Comparison of ENCODE assay signal across 8 mouse cellular contexts in the genomic region with DNA sequence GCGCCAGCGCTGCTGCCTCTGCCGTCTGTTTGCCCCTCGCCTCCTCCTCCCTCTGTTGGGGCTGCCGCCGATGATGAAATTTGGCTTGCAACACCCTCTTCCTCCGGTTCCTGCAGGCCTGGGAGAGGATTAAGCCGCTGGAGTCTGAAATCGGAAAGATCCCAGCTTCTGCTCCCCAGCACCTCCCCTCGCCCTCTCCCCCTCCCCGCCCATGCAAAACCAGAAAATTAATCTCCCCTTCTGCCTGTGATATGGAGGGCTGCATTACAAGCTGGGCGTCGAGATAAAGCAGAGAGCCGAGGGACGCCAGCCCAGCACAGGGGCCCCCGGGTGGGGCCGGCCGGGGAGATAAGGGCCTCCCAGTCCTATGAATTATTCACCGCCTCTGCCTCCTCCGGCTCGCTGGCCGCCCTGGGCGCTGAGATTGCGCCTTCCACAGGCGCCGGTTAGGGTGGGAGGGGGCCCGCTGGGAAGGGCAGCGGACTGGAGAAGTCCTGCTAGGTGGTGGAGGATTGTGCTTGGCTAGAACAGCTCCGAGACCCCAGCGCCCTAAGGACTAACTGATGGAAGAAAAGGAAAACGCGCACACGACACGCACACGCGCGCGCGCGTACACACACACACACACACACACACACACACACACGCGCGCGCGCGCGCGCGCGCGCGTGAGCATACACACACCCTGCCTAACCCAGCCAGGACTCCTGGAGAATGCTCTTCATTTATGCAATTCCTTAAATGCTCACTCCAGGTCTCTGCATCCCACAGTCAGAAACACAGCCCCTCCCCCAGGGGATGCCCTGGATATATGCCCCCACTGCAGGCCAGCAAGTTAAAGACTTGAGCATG. TPM values are rescaled to one million over a fixed set of nuclear protein-coding genes. Genes with fewer than 3 reads are reported as not detected.
DNase-seq lines count a peak whose midpoint lies in the region; ATAC-seq lines count a peak whose summit lies in the region.

No protein-coding gene starts in this region.

- no peaks in the 10 kb centered on the region for H3K9me3 ChIP-seq in hindbrain, embryonic 16.5 days (ENCODE audit: control insufficient read depth, low read length)
- no peaks in the 10 kb centered on the region for H3K9me3 ChIP-seq in limb, embryonic 12.5 days
- H3K9me3 ChIP-seq in midbrain, embryonic 11.5 days (ENCODE audit: control insufficient read depth, low read length) = no peaks in the 10 kb centered on the region
- no peaks in the 10 kb centered on the region for H3K9me3 ChIP-seq in stomach, embryonic 14.5 days (ENCODE audit: control insufficient read depth, low read depth, low read length)

- peak; percentile 26 to 35 for DNase-seq in spleen, postnatal 36 days (ENCODE audit: low spot score in 2 of 2)
- no peak for DNase-seq in spleen, postnatal 14 days (ENCODE audit: low spot score in 2 of 2)
- peak; percentile 67 to 80 for DNase-seq in cerebellum, postnatal 14 days
- peak; percentile 77 to 78 for DNase-seq in frontal cortex, postnatal 36 days (ENCODE audit: low spot score in 2 of 2)
- DNase-seq in midbrain, embryonic 11.5 days (ENCODE audit: low spot score, missing footprints) = peak; percentile 97

- peak overlapping the region; percentile 77 for H3K9ac ChIP-seq in hindbrain, embryonic 16.5 days (ENCODE audit: low read depth, low read length)
- peak overlapping the region; percentile 45 for H3K9ac ChIP-seq in limb, embryonic 12.5 days (replicated peaks)
- peak overlapping the region; percentile 70 for H3K9ac ChIP-seq in midbrain, embryonic 11.5 days (ENCODE audit: low read length)
- H3K9ac ChIP-seq in stomach, embryonic 14.5 days (replicated peaks; ENCODE audit: low read depth, low read length) = no peak overlapping the region

- peaks cover 37% of the 10 kb centered on the region for H3K4me1 ChIP-seq in hindbrain, embryonic 16.5 days (ENCODE audit: control insufficient read depth, insufficient read depth, low read depth, low read length)
- peaks cover 27% of the 10 kb centered on the region for H3K4me1 ChIP-seq in limb, embryonic 12.5 days (replicated peaks)
- H3K4me1 ChIP-seq in midbrain, embryonic 11.5 days (ENCODE audit: control insufficient read depth, insufficient read depth, low read length) = peaks cover 18% of the 10 kb centered on the region
- H3K4me1 ChIP-seq in stomach, embryonic 14.5 days (ENCODE audit: control insufficient read depth, insufficient read depth, low read length) = peaks cover 7% of the 10 kb centered on the region; the same call in 1 of the 2 replicates

- peak; percentile 59 for ATAC-seq in hindbrain, embryonic 16.5 days
- ATAC-seq in limb, embryonic 12.5 days (ENCODE audit: insufficient number of reproducible peaks, insufficient read depth, low FRiP score, low TSS enrichment, low read depth) = 0 out of 2 replicates have a peak, but pooled peaks have one; percentile 5
- peak; percentile 90 for ATAC-seq in midbrain, embryonic 11.5 days (ENCODE audit: low FRiP score)
- peak; percentile 92 for ATAC-seq in stomach, embryonic 14.5 days (ENCODE audit: insufficient number of reproducible peaks, insufficient read depth, low FRiP score, low read depth)

- WGBS in hindbrain, embryonic 16.5 days = 1% methylated on average over 44 of the region's 52 CpGs
- WGBS in limb, embryonic 12.5 days = under 1% methylated on average over 51 of the region's 52 CpGs
- WGBS in midbrain, embryonic 11.5 days = under 1% methylated on average over 46 of the region's 52 CpGs
- WGBS in stomach, embryonic 14.5 days = under 1% methylated on average over 51 of the region's 52 CpGs

- no peaks in the 10 kb centered on the region for H3K27me3 ChIP-seq in hindbrain, embryonic 16.5 days (replicated peaks; ENCODE audit: control insufficient read depth, insufficient read depth, low read length)
- H3K27me3 ChIP-seq in limb, embryonic 12.5 days = peaks cover 56% of the 10 kb centered on the region
- H3K27me3 ChIP-seq in midbrain, embryonic 11.5 days (ENCODE audit: control insufficient read depth, insufficient read depth, low read length) = peaks cover 8% of the 10 kb centered on the region
- peaks cover 15% of the 10 kb centered on the region; the same call in 1 of the 2 replicates for H3K27me3 ChIP-seq in stomach, embryonic 14.5 days (ENCODE audit: control insufficient read depth, insufficient read depth, low read length)

- H3K36me3 ChIP-seq in hindbrain, embryonic 16.5 days (ENCODE audit: control insufficient read depth, insufficient read depth, low read length) = no peaks in the 10 kb centered on the region
- H3K36me3 ChIP-seq in limb, embryonic 12.5 days = no peaks in the 10 kb centered on the region
- H3K36me3 ChIP-seq in midbrain, embryonic 11.5 days (ENCODE audit: control insufficient read depth, insufficient read depth, low read length) = no peaks in the 10 kb centered on the region
- no peaks in the 10 kb centered on the region for H3K36me3 ChIP-seq in stomach, embryonic 14.5 days (ENCODE audit: control insufficient read depth, insufficient read depth, low read length)

- peak overlapping the region; percentile 45 for H3K4me3 ChIP-seq in hindbrain, embryonic 16.5 days (ENCODE audit: low read length)
- peak overlapping the region; percentile 47 for H3K4me3 ChIP-seq in limb, embryonic 12.5 days (replicated peaks)
- H3K4me3 ChIP-seq in midbrain, embryonic 11.5 days (ENCODE audit: low read depth, low read length) = peak overlapping the region; percentile 36
- H3K4me3 ChIP-seq in stomach, embryonic 14.5 days (ENCODE audit: low read depth, low read length) = peak overlapping the region; percentile 33

- H3K4me2 ChIP-seq in hindbrain, embryonic 16.5 days (ENCODE audit: low read length) = peak overlapping the region; percentile 89
- peak overlapping the region; percentile 91 for H3K4me2 ChIP-seq in limb, embryonic 12.5 days
- peak overlapping the region; percentile 68 for H3K4me2 ChIP-seq in midbrain, embryonic 11.5 days
- peak overlapping the region; percentile 51 for H3K4me2 ChIP-seq in stomach, embryonic 14.5 days (replicated peaks; ENCODE audit: low read depth, low read length)

- H3K27ac ChIP-seq in hindbrain, embryonic 16.5 days (ENCODE audit: low read depth, low read length) = peak overlapping the region; percentile 86
- no peak overlapping the region for H3K27ac ChIP-seq in limb, embryonic 12.5 days
- H3K27ac ChIP-seq in midbrain, embryonic 11.5 days (ENCODE audit: low read depth, low read length) = peak overlapping the region; percentile 64
- 0 out of 2 replicates have a peak overlapping the region, but pooled peaks have one; percentile 18 for H3K27ac ChIP-seq in stomach, embryonic 14.5 days (ENCODE audit: low read length)

RNA-seq across cellular contexts. Expression of gene Asic1, which starts 5.3 kb away (rescaled TPM):
- 45.1 and 59.4 TPM in 2 replicates for polyA plus RNA-seq in hindbrain, embryonic 16.5 days (2015; fragmentation: Nextera tagmentation; extraction: Ambion mirVana)
- polyA plus RNA-seq in limb, embryonic 12.5 days (2016; fragmentation: Nextera tagmentation; extraction: Ambion mirVana) = 1.6 TPM in 2 replicates
- 10.5 and 11.4 TPM in 2 replicates for polyA plus RNA-seq in midbrain, embryonic 11.5 days (2014; fragmentation: Nextera tagmentation; extraction: Ambion mirVana)
- polyA plus RNA-seq in stomach, embryonic 14.5 days (2014; fragmentation: Nextera tagmentation; extraction: Ambion mirVana) = 1.5 and 1.8 TPM in 2 replicates

RNA-seq across cellular contexts. Expression of gene Racgap1, which starts 13.4 kb away (rescaled TPM):
- polyA plus RNA-seq in hindbrain, embryonic 16.5 days (2015; fragmentation: Nextera tagmentation; extraction: Ambion mirVana) = 56.7 and 64.6 TPM in 2 replicates
- polyA plus RNA-seq in limb, embryonic 12.5 days (2016; fragmentation: Nextera tagmentation; extraction: Ambion mirVana) = 139 and 143 TPM in 2 replicates
- 214 and 230 TPM in 2 replicates for polyA plus RNA-seq in midbrain, embryonic 11.5 days (2014; fragmentation: Nextera tagmentation; extraction: Ambion mirVana)
- 108 and 109 TPM in 2 replicates for polyA plus RNA-seq in stomach, embryonic 14.5 days (2014; fragmentation: Nextera tagmentation; extraction: Ambion mirVana)

RNA-seq across cellular contexts. Expression of gene Smarcd1, which starts 37.1 kb away (rescaled TPM):
- 71.7 and 86.2 TPM in 2 replicates for polyA plus RNA-seq in hindbrain, embryonic 16.5 days (2015; fragmentation: Nextera tagmentation; extraction: Ambion mirVana)
- polyA plus RNA-seq in limb, embryonic 12.5 days (2016; fragmentation: Nextera tagmentation; extraction: Ambion mirVana) = 71.3 and 74.9 TPM in 2 replicates
- 111 and 113 TPM in 2 replicates for polyA plus RNA-seq in midbrain, embryonic 11.5 days (2014; fragmentation: Nextera tagmentation; extraction: Ambion mirVana)
- 37.8 and 40.1 TPM in 2 replicates for polyA plus RNA-seq in stomach, embryonic 14.5 days (2014; fragmentation: Nextera tagmentation; extraction: Ambion mirVana)

RNA-seq across cellular contexts. Expression of gene Gm17349, which starts 40.5 kb away (rescaled TPM):
- not detected in 2 replicates for polyA plus RNA-seq in hindbrain, embryonic 16.5 days (2015; fragmentation: Nextera tagmentation; extraction: Ambion mirVana)
- polyA plus RNA-seq in limb, embryonic 12.5 days (2016; fragmentation: Nextera tagmentation; extraction: Ambion mirVana) = not detected in 2 replicates
- not detected in 2 replicates for polyA plus RNA-seq in midbrain, embryonic 11.5 days (2014; fragmentation: Nextera tagmentation; extraction: Ambion mirVana)
- not detected in 2 replicates for polyA plus RNA-seq in stomach, embryonic 14.5 days (2014; fragmentation: Nextera tagmentation; extraction: Ambion mirVana)

RNA-seq across cellular contexts. Expression of gene Gpd1, which starts 52.5 kb away (rescaled TPM):
- 3.1 and 4.6 TPM in 2 replicates for polyA plus RNA-seq in hindbrain, embryonic 16.5 days (2015; fragmentation: Nextera tagmentation; extraction: Ambion mirVana)
- polyA plus RNA-seq in limb, embryonic 12.5 days (2016; fragmentation: Nextera tagmentation; extraction: Ambion mirVana) = 0.51 and 0.58 TPM in 2 replicates
- polyA plus RNA-seq in midbrain, embryonic 11.5 days (2014; fragmentation: Nextera tagmentation; extraction: Ambion mirVana) = 0.14 and 0.18 TPM in 2 replicates
- polyA plus RNA-seq in stomach, embryonic 14.5 days (2014; fragmentation: Nextera tagmentation; extraction: Ambion mirVana) = 0.20 and 0.21 TPM in 2 replicates

Comparison
In these comparisons a context has a peak if more than half of its experiments do, and no peak if none do; other contexts are left out.
1. DNase-seq: peak in spleen, postnatal 36 days (2 of 2), cerebellum, postnatal 14 days (2 of 2), frontal cortex, postnatal 36 days (2 of 2) and midbrain, embryonic 11.5 days (single experiment); none in spleen, postnatal 14 days (0 of 2).
2. ATAC-seq: peak in every context shown above with its lines; median percentile 92 in stomach, embryonic 14.5 days; 90 in midbrain, embryonic 11.5 days; 59 in hindbrain, embryonic 16.5 days; 5 in limb, embryonic 12.5 days.
3. Peak in every context shown above with its lines, with median percentiles within 50 percentile points of each other: H3K4me2 ChIP-seq and H3K4me3 ChIP-seq.